In genomic region chr3:57846912-57847759, GRCm38 (mm10) we compare ENCODE assay signal across 7 mouse cellular contexts. TPM values are rescaled to one million over a fixed set of nuclear protein-coding genes. Genes with fewer than 3 reads are reported as not detected.
DNase-seq lines count a peak whose midpoint lies in the region; ATAC-seq and TF ChIP-seq lines count a peak whose summit lies in the region.

No protein-coding gene starts in this region.

- peak overlapping the region; percentile 82 for H3K9ac ChIP-seq in limb, embryonic 15.5 days
- H3K9ac ChIP-seq in midbrain, postnatal 0 days (replicated peaks; ENCODE audit: low read length, poor library complexity, severe bottlenecking): peak overlapping the region; percentile 100

- TF ChIP-seq CTCF in midbrain, postnatal 0 days (IDR thresholded peaks at IDR 0.05): no peak

- H3K36me3 ChIP-seq in embryonic facial prominence, embryonic 10.5 days (replicated peaks): peaks cover 24% of the 10 kb centered on the region
- peaks cover 12% of the 10 kb centered on the region for H3K36me3 ChIP-seq in limb, embryonic 15.5 days
- H3K36me3 ChIP-seq in midbrain, postnatal 0 days (ENCODE audit: insufficient read depth, low read length): peaks cover 8% of the 10 kb centered on the region

- H3K4me3 ChIP-seq in embryonic facial prominence, embryonic 10.5 days: peak overlapping the region; percentile 93
- H3K4me3 ChIP-seq in limb, embryonic 15.5 days: peak overlapping the region; percentile 98
- H3K4me3 ChIP-seq in midbrain, postnatal 0 days (ENCODE audit: low read depth, low read length): peak overlapping the region; percentile 100

- peak; percentile 38 for DNase-seq in adrenal gland, adult 8-10 months
- peak; percentile 87 for DNase-seq in embryonic facial prominence, embryonic 10.5 days (ENCODE audit: low spot score)
- DNase-seq in heart, adult 8-10 months (ENCODE audit: low spot score): peak; percentile 19
- peak; percentile 41 for DNase-seq in kidney, adult 8-10 months
- no peak for DNase-seq in midbrain, postnatal 0 days (ENCODE audit: low spot score)
- peak; percentile 17 to 29 for DNase-seq in spleen, postnatal 36 days (ENCODE audit: low spot score in 2 of 2)

- H3K4me2 ChIP-seq in limb, embryonic 15.5 days: peak overlapping the region; percentile 79
- peak overlapping the region; percentile 51 for H3K4me2 ChIP-seq in midbrain, postnatal 0 days (ENCODE audit: low read depth, low read length, poor library complexity, severe bottlenecking)

- peaks cover 19% of the 10 kb centered on the region for H3K4me1 ChIP-seq in embryonic facial prominence, embryonic 10.5 days
- peaks cover 11% of the 10 kb centered on the region for H3K4me1 ChIP-seq in limb, embryonic 15.5 days
- H3K4me1 ChIP-seq in midbrain, postnatal 0 days (ENCODE audit: insufficient read depth, low read length): 0 out of 2 replicates have a peak, but pooled peaks cover 5% of the 10 kb centered on the region

- H3K27ac ChIP-seq in embryonic facial prominence, embryonic 10.5 days (replicated peaks): peak overlapping the region; percentile 96
- H3K27ac ChIP-seq in limb, embryonic 15.5 days: peak overlapping the region; percentile 92
- peak overlapping the region; percentile 100 for H3K27ac ChIP-seq in midbrain, postnatal 0 days (ENCODE audit: low read depth, low read length)

- peak; percentile 82 for ATAC-seq in limb, embryonic 15.5 days (ENCODE audit: insufficient number of reproducible peaks, low FRiP score, low TSS enrichment, low read depth)
- peak; percentile 90 for ATAC-seq in midbrain, postnatal 0 days (ENCODE audit: low FRiP score)

- no peaks in the 10 kb centered on the region for H3K27me3 ChIP-seq in embryonic facial prominence, embryonic 10.5 days (replicated peaks; ENCODE audit: low read depth, poor library complexity, severe bottlenecking)
- H3K27me3 ChIP-seq in limb, embryonic 15.5 days: no peaks in the 10 kb centered on the region
- H3K27me3 ChIP-seq in midbrain, postnatal 0 days (ENCODE audit: insufficient read depth, low read length): no peaks in the 10 kb centered on the region

- under 1% methylated on average over 104 of the region's 104 CpGs for WGBS in embryonic facial prominence, embryonic 10.5 days
- under 1% methylated on average over 84 of the region's 104 CpGs for WGBS in limb, embryonic 15.5 days
- under 1% methylated on average over 47 of the region's 104 CpGs for WGBS in midbrain, postnatal 0 days

- H3K9me3 ChIP-seq in embryonic facial prominence, embryonic 10.5 days: no peaks in the 10 kb centered on the region
- H3K9me3 ChIP-seq in limb, embryonic 15.5 days: no peaks in the 10 kb centered on the region
- H3K9me3 ChIP-seq in midbrain, postnatal 0 days (ENCODE audit: low read length): no peaks in the 10 kb centered on the region

RNA-seq across cellular contexts. Expression of gene Pfn2, which starts 0.7 kb away (rescaled TPM):
- total RNA-seq in adrenal gland, adult 8-10 months (2022): 10 to 100 TPM; 47.6 to 57.7 (median 49.9) TPM
- polyA plus RNA-seq in embryonic facial prominence, embryonic 10.5 days (2016; fragmentation: Nextera tagmentation; extraction: Ambion mirVana): 126 and 137 TPM in 2 replicates
- total RNA-seq in heart, adult 8-10 months (2022): 10 to 100 TPM; 41.5 to 46.3 (median 43.4) TPM
- polyA plus RNA-seq in limb, embryonic 15.5 days (2015; fragmentation: Nextera tagmentation; extraction: Ambion mirVana): 106 and 125 TPM in 2 replicates
- total RNA-seq in midbrain, postnatal 0 days (2014; rRNA removed): 477 and 535 TPM in 2 replicates
- polyA plus RNA-seq in midbrain, postnatal 0 days (2015; fragmentation: Nextera tagmentation; extraction: Ambion mirVana): 754 and 772 TPM in 2 replicates
